9 mouse cellular contexts compared by ENCODE assay signal in genomic region chr4:116221996-116222842, GRCm38 (mm10). TPM values are rescaled to one million over a fixed set of nuclear protein-coding genes. Genes with fewer than 3 reads are reported as not detected.
A peak's percentile ranks its signal among the peaks of the same experiment; 100 is the strongest.
DNase-seq lines count a peak whose midpoint lies in the region; ATAC-seq and TF ChIP-seq lines count a peak whose summit lies in the region.
"Had no signal": no experiment of that assay in that cellular context is flagged by ENCODE, and none has a peak within 500 bp of the region (broad histone marks: within the 10 kb centered on the region; RNA-seq: fewer than 3 reads in every experiment).

No protein-coding gene starts in this region.

- peak; percentile 33 for DNase-seq in 3134 (ENCODE audit: extremely low read depth, insufficient read length, low spot score)
- peak; percentile 29 for DNase-seq in CD4-positive helper T cell, adult 2 months (ENCODE audit: low read depth, low spot score)
- DNase-seq in cerebellum, adult 18-20 months: peak; percentile 44 to 55
- peak; percentile 46 for DNase-seq in forebrain, postnatal 0 days
- DNase-seq in kidney, adult 9 months: peak; percentile 34
- peak; percentile 41 for DNase-seq in retina, embryonic 14.5 days (ENCODE audit: low spot score)

- no peaks in the 10 kb centered on the region for H3K9me3 ChIP-seq in forebrain, postnatal 0 days (ENCODE audit: low read length)
- H3K9me3 ChIP-seq in liver, embryonic 15.5 days (replicated peaks): no peaks in the 10 kb centered on the region

- 1% methylated on average over 23 of the region's 23 CpGs for WGBS in forebrain, postnatal 0 days
- under 1% methylated on average over 23 of the region's 23 CpGs for WGBS in liver, embryonic 15.5 days (ENCODE audit: insufficient replicate concordance)

- no peak for TF ChIP-seq CTCF in forebrain, postnatal 0 days (IDR thresholded peaks at IDR 0.05; ENCODE audit: low read depth)

- H3K36me3 ChIP-seq in forebrain, postnatal 0 days (ENCODE audit: insufficient read depth): no peaks in the 10 kb centered on the region
- no peaks in the 10 kb centered on the region for H3K36me3 ChIP-seq in liver, embryonic 15.5 days (replicated peaks)

- H3K27ac ChIP-seq in forebrain, postnatal 0 days (ENCODE audit: low read depth, low read length): peak overlapping the region; percentile 99
- peak overlapping the region; percentile 52 for H3K27ac ChIP-seq in liver, embryonic 15.5 days (replicated peaks)

- H3K4me3 ChIP-seq in forebrain, postnatal 0 days (ENCODE audit: low read depth, low read length): peak overlapping the region; percentile 84
- peak overlapping the region; percentile 77 for H3K4me3 ChIP-seq in liver, embryonic 15.5 days (replicated peaks)

- H3K9ac ChIP-seq in forebrain, postnatal 0 days: peak overlapping the region; percentile 88
- peak overlapping the region; percentile 83 for H3K9ac ChIP-seq in liver, embryonic 15.5 days

- no peak for ATAC-seq in forebrain, postnatal 0 days
- no peak for ATAC-seq in liver, embryonic 15.5 days (ENCODE audit: insufficient read depth)
- ATAC-seq in monocyte, adult 5-6 weeks (replicated peaks; ENCODE audit: insufficient number of reproducible peaks, low FRiP score, low TSS enrichment, poor library complexity, severe bottlenecking): no peak

- H3K27me3 ChIP-seq in forebrain, postnatal 0 days (ENCODE audit: insufficient read depth, low read length): no peaks in the 10 kb centered on the region
- peaks cover 30% of the 10 kb centered on the region for H3K27me3 ChIP-seq in liver, embryonic 15.5 days

- H3K4me1 ChIP-seq in forebrain, postnatal 0 days (ENCODE audit: insufficient read depth): no peaks in the 10 kb centered on the region
- H3K4me1 ChIP-seq in liver, embryonic 15.5 days (replicated peaks): peaks cover 22% of the 10 kb centered on the region

- peak overlapping the region; percentile 53 for H3K4me2 ChIP-seq in forebrain, postnatal 0 days (ENCODE audit: low read depth)
- peak overlapping the region; percentile 98 for H3K4me2 ChIP-seq in liver, embryonic 15.5 days

RNA-seq across cellular contexts. Expression of gene Pik3r3, which starts 0.8 kb away (rescaled TPM):
- 41.5 and 51.3 TPM in 2 replicates for total RNA-seq in forebrain, postnatal 0 days (2014; rRNA removed)
- polyA plus RNA-seq in forebrain, postnatal 0 days (2015; fragmentation: Nextera tagmentation; extraction: Ambion mirVana): 21.5 and 30.8 TPM in 2 replicates
- polyA plus RNA-seq in liver, embryonic 15.5 days (2015; fragmentation: Nextera tagmentation; extraction: Ambion mirVana): 0.51 and 0.63 TPM in 2 replicates
- 0.87 to 2.9 TPM in 2 of 3 replicates, not detected in the other for total RNA-seq in monocyte, adult 5-6 weeks (2017)

RNA-seq across cellular contexts. Expression of gene Gm49337, which starts 49.0 kb away (rescaled TPM):
- not detected in 2 replicates for total RNA-seq in forebrain, postnatal 0 days (2014; rRNA removed)
- not detected in 2 replicates for polyA plus RNA-seq in forebrain, postnatal 0 days (2015; fragmentation: Nextera tagmentation; extraction: Ambion mirVana)
- not detected in 2 replicates for polyA plus RNA-seq in liver, embryonic 15.5 days (2015; fragmentation: Nextera tagmentation; extraction: Ambion mirVana)
- total RNA-seq in monocyte, adult 5-6 weeks (2017): 0.76 TPM in 1 of 3 replicates, not detected in the others

RNA-seq across cellular contexts. Expression of gene 1700042G07Rik, which starts 49.0 kb away (rescaled TPM):
- not detected in 2 replicates for total RNA-seq in forebrain, postnatal 0 days (2014; rRNA removed)
- polyA plus RNA-seq in forebrain, postnatal 0 days (2015; fragmentation: Nextera tagmentation; extraction: Ambion mirVana): not detected in 2 replicates
- not detected in 2 replicates for polyA plus RNA-seq in liver, embryonic 15.5 days (2015; fragmentation: Nextera tagmentation; extraction: Ambion mirVana)
- total RNA-seq in monocyte, adult 5-6 weeks (2017): not detected in 3 replicates
- total RNA-seq: heart, postnatal 14 days had no signal

RNA-seq across cellular contexts. Expression of gene Tspan1, which starts 54.8 kb away (rescaled TPM):
- total RNA-seq in forebrain, postnatal 0 days (2014; rRNA removed): 0.29 TPM in 1 of 2 replicates, not detected in the other
- 0.07 TPM in 1 of 2 replicates, not detected in the other for polyA plus RNA-seq in forebrain, postnatal 0 days (2015; fragmentation: Nextera tagmentation; extraction: Ambion mirVana)
- polyA plus RNA-seq in liver, embryonic 15.5 days (2015; fragmentation: Nextera tagmentation; extraction: Ambion mirVana): 0.07 TPM in 1 of 2 replicates, not detected in the other
- total RNA-seq in monocyte, adult 5-6 weeks (2017): not detected in 3 replicates

Comparison
In these comparisons a context has a peak if more than half of its experiments do, and no peak if none do; other contexts are left out.
1. RNA of gene Pik3r3, which starts 0.8 kb away (total RNA-seq): 41.5 to 51.3 TPM in forebrain, postnatal 0 days; 0.87 to 2.9 TPM in monocyte, adult 5-6 weeks; every median in the first group is over 10 times any median in the second.
2. Peak in every context shown above with its lines, with median percentiles within 50 percentile points of each other: DNase-seq.